Mouse (Mus musculus): ENCODE results near the gene 1500009C09Rik.

1500009C09Rik gene

GRCm38 (mm10) chr15:82251579-82251978, 618 bp upstream of the 1500009C09Rik start:
- DNase-seq (ENCODE audit: low read depth), result no peak

DNA sequence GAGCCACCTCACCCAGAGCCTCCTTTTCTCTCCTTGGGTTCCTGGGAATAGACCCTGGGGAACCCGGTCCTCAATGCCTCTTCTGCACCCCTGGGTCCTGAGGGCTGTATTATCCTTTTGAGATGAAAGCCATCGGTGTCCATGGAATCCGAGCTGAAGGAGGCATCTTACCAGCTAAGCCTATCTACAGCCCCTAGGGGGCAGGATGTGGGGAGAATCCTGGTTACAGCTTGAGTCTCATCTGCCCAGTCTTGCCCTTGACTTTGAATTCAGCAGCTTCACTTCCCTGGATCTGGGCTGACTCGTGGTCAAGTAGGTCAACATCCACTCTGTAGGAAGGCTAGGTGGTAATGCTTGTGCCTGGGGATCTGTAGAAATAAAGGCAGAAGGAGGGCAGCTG, 3.1 kb downstream of the 1500009C09Rik start:
- no peak for DNase-seq (ENCODE audit: low read depth)

DNA sequence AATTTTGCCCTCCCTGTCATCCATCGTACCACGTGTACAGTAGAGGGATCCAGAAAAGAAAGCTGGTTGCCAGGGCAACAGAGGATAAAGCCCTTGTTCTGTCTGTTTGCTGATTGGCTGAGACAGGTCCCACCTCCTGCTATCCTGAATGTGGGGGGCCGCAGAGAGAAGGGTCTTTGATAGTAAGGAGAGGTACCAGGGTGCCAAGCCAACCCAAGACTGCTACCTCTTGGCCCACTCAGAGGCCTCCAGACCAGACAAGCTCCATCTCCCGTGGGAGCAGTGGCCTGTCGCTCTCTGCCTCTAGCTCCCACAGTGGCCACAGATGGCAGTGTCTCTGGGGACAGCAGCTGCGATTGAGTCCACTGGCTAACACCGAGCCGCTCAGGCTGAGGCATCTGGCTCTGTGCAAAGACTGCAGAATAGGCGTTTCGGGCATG, 3.8 kb downstream of the 1500009C09Rik start:
- no peak for DNase-seq (ENCODE audit: low read depth)

DNA sequence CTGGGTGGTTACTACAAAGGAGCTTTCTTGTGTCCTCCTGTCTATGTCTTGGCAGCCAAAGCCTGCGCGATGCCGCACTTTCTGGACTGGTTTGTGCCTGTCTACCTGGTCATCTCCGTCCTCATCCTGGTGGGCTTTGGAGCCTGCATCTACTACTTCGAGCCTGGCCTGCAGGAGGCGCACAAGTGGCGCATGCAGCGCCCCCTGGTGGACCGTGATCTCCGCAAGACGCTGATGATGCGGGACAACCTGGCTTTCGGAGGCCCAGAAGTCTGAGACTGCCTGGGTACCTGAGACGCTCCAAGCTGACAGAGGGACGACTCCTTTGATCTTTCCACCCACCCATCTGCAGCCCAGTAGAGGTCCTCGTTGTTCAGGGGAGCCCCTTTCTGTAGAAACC, 7.3 kb downstream of the 1500009C09Rik start:
- peak; percentile 66 for DNase-seq (ENCODE audit: low read depth)

DNA sequence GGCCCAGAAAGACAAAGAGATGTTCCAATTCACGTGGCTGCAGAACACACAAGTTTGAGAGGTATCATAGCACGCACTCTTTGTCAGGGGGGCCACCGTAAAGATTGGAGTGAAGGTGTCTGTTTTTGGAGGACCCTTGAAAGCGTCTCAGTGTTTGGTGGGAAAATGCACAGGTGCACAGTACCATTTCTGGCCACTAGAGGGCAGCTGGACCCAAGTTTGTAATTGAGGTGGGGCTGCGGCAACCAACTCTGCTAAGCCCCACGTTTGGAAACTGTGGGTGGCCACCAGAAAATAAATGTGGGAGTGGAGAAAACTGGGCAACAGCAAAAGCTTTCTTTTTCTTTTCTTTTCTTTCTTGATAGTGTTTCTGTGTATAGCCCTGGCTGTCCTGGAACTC, 14.2 kb downstream of the 1500009C09Rik start:
- DNase-seq (ENCODE audit: low read depth), result peak; percentile 37

DNA sequence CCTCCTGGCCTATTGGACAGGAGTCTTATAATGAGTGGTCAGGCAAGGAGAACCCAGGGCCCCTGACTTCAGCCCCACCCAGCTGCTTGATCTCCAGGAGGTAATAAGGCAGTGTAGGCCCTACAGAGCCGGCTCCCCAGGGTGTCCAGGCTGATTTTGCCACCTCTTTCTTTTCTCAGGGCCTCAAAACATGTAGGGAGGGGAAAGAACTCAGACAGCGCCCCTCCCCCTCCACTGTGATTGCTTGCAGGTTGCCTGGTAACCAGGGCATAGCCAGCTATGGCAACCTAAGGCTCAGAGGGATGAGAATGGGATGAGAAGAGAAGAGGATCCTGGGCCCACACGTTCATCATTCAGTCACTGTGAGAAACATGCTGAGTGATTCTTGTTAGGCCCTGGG, 16.0 kb downstream of the 1500009C09Rik start:
- no peak for DNase-seq (ENCODE audit: low read depth)

DNA sequence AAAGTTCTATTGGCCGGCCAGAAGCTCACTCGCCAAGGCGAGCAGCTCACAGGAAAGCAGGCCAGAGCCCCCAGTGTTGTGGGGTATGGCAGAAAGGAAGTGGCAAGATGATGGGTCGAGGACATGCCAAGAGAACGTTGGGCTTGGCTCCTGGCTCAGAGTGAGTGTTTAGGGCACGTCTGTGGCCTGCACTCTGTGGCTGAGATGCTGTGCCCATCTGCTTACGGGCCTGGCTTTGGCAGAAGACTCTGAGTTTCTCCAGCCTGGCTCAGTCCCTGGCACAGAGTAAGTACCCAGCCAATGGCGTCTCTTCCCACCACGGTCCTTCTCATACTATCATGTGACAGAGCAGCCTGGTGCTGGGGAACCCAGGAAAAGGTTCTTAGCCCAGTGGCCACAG, 16.6 kb downstream of the 1500009C09Rik start:
- DNase-seq (ENCODE audit: low read depth), result no peak

- DNase-seq (ENCODE audit: low read depth), result peak; percentile 65
Measured at GRCm38 (mm10) chr15:82271201-82271600, 19.0 kb downstream of the 1500009C09Rik start.

DNA sequence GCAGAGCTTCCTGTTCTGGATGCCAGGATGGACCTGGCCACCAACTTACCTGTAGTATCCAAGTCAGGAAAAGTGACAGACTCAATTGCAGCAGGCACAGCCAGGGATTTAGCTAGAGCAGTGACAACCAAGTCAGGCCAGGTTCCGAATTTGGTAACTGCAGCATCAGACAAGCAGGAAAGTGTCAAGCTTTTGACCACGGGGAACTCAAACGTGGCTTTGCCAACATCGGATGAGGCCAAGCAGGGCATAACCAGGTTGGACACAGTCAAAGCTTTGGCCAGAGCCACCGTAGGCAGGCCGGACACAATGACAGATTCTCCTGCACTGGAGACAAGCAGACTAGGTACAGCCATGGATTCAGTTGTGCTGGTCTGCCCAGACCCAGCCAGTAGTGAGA, 20.1 kb downstream of the 1500009C09Rik start:
- DNase-seq (ENCODE audit: low read depth), result no peak

DNA sequence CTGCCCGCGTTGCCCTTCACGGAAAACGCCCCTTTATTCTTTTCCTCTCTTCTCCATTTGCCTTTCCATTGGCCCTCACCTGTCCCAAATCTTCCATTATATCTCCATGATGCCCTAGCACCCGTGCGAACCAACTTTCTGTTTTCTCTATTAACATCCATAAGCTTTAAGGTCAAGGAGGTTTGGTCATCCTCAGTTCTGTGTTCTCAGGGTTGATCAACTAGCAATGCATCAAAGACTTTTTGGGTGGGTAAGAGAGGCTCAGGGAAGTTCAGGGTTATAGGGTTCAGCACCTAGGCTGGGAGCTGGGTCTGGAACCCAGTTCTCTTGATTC, 22.4 kb downstream of the 1500009C09Rik start, which contains the start of gene Sept3:
Sept3 (plus strand) TSS at position 301 of the 334 bp plus-strand sequence.
- no peak for DNase-seq (ENCODE audit: low read depth)

DNA sequence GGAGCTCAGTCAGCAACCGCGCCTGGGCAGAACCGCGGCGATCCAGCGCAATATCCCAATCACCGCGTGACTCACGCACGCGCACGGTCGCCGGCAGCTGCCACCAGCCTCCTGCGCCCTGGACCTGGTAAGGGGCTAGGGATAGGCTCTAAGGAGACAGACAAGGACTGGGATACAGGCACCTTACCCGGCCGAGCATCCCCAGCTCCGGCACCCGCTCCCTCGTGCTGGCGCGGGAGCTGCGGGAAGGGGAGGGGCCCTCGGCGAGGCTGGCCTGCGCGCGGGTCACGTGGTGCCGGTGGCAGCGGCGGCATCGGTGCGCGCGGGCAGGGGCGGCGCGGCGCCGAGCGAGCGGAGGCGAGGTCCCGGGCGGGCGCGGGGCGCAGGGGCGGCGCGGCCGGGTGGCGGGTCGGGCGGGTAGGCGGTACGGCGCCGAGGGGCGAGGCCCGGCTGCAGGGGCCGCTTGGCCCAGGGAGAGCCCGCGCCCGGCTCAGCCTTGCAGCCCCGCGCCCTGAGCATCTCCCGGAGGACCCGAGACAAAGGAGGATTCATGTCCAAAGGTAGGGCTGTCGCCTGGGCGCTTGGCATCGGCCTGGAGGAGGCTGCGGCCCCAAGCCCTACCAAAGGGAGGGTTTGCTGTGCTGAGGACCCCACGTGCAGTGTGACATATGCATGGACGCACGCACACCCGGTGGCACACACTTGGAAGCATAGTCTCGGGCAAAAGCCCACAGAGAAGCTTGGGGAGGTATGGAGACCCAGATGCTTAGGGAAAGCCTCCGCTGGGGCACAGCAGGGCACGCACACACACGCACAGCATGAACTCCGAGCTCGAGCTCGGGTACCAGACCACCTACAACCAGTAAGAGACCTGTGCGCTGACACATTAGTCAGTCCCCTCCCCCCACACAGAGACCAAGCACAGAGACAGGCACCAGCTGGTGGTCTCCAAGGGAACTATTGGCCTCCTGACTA, 23.0 kb downstream of the 1500009C09Rik start:
- no peak for DNase-seq (ENCODE audit: low read depth)

DNA sequence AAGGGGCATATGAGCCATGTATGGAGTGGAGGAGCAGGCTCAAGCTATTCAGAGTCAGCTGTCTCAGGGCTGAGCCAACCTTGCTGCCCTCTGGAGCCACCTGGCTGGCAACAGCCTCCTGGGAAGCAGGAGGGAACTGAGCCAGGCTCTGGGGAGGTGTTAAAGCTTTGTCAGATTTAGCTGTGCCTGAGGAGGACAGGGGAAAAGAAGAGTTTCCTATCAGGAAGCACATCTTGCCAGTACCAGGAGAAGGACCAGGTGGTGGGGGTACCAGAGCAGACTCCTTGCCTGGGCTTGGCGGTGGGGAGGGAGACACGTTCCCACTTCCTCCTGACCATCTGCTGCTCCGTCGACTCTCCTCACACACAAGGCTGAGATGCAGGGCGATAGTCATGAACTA, 25.4 kb downstream of the 1500009C09Rik start:
- no peak for DNase-seq (ENCODE audit: low read depth)

DNA sequence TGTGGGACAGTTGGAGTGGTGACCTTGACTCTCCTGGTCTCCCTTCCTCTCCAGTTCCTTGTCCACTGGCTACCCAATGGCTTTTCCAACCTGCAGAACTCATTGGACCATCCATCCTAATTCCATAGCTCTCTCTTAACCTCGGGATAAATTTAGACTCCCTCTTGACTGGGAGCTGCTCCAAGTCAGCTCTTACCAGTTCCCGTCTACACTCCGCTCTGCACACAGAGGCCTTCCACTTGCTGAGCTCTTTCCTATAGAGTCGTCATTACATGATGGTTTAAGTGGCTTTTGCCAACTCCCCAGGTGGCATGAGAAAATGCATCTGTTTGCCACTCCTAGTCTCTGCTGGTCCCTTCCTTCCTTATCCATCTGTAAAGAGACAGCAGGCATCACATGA, 28.4 kb downstream of the 1500009C09Rik start:
- no peak for DNase-seq (ENCODE audit: low read depth)

DNA sequence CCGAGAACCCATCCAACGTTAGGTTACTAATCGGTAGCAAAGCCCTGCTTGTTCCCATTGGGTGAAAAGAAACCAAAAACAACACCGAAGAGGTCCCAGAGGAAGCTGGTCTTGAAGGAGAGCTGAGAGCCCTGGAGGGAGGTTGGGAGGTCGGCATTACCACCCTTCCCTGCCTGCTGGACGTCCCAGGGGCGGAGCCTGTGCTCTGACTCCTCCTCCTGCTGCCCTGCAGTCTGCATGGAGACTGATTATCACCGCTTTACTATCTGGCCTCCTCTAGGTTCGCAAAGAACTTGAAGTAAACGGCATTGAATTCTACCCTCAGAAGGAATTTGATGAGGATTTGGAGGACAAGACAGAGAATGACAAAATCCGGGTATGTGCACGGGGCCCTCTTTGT, 34.0 kb downstream of the 1500009C09Rik start:
- DNase-seq (ENCODE audit: low read depth), result no peak

DNA sequence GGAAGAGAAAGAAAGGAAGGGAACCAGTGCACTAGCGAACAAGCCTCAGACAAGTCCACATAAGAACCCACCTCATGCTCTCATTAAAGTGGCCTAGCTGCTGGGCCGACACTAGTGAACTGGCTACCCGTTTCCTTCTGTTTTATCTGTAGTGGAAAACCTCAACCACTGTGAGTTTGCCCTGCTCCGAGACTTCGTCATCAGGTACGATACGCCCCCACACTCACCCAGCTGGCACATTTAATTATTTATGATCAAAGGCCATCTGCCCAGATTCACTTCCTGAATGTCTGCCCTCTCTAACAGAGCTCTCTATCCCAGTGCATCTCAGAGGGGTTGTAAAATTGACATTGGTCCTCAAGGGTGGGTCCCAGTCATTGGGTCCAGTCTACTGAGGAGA, 38.1 kb downstream of the 1500009C09Rik start:
- DNase-seq (ENCODE audit: low read depth), result no peak

- no peak for DNase-seq (ENCODE audit: low read depth)
Measured at GRCm38 (mm10) chr15:82292851-82293250, 40.7 kb downstream of the 1500009C09Rik start.

DNA sequence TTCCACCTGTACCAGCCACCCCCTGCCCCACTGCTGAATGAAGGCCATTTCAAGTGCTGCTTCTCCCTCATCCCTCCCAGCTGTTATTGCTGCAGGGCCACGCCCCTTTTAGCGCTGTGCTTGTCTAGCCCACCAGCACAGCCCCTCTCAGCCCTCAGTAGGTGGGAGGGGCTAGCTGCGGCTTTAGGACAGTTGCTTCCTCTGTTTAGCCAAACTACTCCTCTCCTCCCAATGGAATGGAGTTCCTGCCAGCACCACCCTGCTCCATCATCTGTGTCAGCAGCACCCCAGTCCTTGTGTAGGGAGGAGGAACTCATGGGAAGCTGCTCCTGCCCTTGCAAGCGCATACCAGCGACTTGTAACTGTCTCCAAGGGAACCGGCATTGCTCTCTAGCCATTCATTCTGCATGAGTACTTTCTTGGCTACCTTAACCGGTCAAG, 41.1 kb downstream of the 1500009C09Rik start:
- DNase-seq (ENCODE audit: low read depth), result no peak

GRCm38 (mm10) chr15:82294059-82294458, 41.9 kb downstream of the 1500009C09Rik start:
- peak; percentile 25 for DNase-seq (ENCODE audit: low read depth)

DNA sequence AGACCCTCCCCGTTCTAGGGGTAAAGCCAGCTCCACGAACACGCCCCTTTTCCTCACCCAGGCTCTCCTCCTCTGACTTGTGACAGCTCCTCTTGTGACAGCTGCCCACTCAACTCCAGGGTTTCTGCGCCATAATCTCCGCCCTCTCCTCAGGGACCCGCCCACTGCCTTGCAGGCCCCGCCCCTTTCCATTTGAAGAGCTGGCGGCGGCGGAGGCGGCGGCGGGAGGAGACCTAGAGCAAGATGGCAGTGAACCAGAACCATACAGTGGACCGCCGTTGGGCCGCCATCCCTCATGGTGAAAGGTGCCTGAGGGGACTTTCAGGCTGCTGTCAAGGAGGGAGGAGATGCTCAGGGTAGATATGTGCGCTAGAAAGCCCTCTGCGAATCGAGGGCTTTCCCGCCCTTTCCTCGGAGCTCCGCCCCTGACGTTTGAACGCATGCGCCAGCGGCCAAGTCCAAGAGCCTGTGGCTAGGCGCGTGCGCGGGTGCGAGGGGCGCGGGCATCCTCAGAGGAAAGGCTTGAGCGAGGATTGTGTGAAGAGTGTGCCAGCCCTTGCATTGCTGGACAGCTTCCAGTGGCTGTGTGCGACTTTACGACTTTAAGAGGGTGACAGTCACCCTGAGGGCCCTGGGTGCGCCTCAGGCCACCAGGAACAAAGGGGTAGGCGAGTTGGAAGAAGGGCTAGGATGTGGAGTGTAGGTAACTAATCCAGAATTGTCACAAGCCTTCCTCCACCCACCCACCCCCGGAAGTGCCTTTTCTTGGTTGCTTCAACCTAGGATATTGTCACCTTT, 46.8 kb downstream of the 1500009C09Rik start, which contains the start of gene Wbp2nl:
Wbp2nl (plus strand) TSS at position 191 of the 798 bp plus-strand sequence.
- no peak for DNase-seq (ENCODE audit: low read depth)

DNA sequence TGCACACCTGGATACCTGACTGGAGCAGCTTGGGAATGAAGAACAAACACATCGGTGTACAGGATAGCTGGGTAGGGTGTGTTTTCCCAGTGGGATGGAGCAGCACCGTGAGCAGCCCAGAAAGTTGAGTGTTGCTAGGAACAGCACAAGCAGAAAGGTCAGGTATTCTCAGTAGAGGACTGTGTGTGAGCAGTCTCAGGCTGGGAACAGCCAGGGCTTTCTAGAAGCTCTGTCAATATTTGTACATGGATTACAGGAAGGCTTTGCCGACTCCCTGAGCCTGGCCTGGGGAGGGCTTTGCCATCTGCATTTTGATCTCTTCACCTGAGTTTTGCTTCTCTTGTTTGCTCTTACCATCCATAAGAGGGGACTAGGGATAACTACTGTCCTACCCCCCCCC, 54.9 kb downstream of the 1500009C09Rik start:
- no peak for DNase-seq (ENCODE audit: low read depth)

DNA sequence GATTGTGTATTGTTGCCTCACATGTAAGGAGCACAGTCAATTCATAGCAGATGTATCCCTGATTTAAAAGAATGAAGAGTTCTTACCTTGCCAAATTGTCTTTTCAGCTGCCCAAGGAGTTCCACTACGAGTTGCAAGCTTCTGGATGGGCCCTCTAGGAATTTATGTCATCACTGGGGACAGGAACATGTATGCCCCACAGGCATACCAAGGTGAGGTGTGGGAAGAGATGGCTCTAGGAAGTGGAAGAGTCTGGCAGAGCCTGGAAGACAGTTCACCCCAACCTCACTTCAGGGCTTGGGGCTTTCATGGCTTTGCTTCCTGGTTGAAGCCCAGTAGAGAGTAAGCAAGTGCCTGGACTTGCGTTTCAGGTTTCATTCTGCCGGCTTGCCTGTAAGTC, 56.2 kb downstream of the 1500009C09Rik start:
- no peak for DNase-seq (ENCODE audit: low read depth)
